Mouse (Mus musculus): ENCODE measurements around the gene Efhd2. TPM values are rescaled to one million over a fixed set of nuclear protein-coding genes. Genes with fewer than 3 reads are reported as not detected.

Efhd2 gene
- polyA plus RNA-seq (2015; fragmentation: Nextera tagmentation; extraction: Ambion mirVana), result 72.6 and 89.7 TPM in 2 replicates

- Histone ChIP-seq H3K4me1 (replicated peaks) (peaks cover 56% of the 10 kb centered on the region), H3K4me3 (replicated peaks) (peak within 1 kb of the TSS; percentile 68), H3K9me3 (no peaks in the 10 kb centered on the region), H3K9ac (replicated peaks) (peak within 1 kb of the TSS; percentile 85), H3K4me2 (replicated peaks) (peak within 1 kb of the TSS; percentile 94), H3K36me3 (0 out of 2 replicates have a peak, but pooled peaks cover 5% of the 10 kb centered on the region), H3K27ac (peak within 1 kb of the TSS; percentile 75), H3K27me3 (no peaks in the 10 kb centered on the region)
- peak; percentile 92 for ATAC-seq
- under 1% methylated on average over 68 of the region's 73 CpGs for WGBS
Observed at GRCm38 (mm10) chr4:141874601-141875460, at the start of gene Efhd2. Efhd2 (minus strand) TSS chr4:141874920.

- no peaks in the 10 kb centered on the region for H3K36me3 ChIP-seq
- H3K4me2 ChIP-seq (replicated peaks), result no peak overlapping the region
- H3K27me3 ChIP-seq, result no peaks in the 10 kb centered on the region
- H3K4me1 ChIP-seq (replicated peaks), result peaks cover under 1% of the 10 kb centered on the region; the same call in 1 of the 2 replicates
- H3K27ac ChIP-seq, result no peak overlapping the region
- no peaks in the 10 kb centered on the region for H3K9me3 ChIP-seq
- 92% methylated on average over 11 of the region's 11 CpGs for WGBS
- no peak overlapping the region for H3K4me3 ChIP-seq (replicated peaks)
- H3K9ac ChIP-seq (replicated peaks), result no peak overlapping the region
- no peak for ATAC-seq
Observed at GRCm38 (mm10) chr4:141923961-141924360, 49.2 kb upstream of the Efhd2 start.

- no peak overlapping the region; the same call in 1 of the 2 replicates for H3K27ac ChIP-seq
- H3K9me3 ChIP-seq, result no peaks in the 10 kb centered on the region
- H3K27me3 ChIP-seq, result no peaks in the 10 kb centered on the region
- WGBS, result 89% methylated on average over 10 of the region's 10 CpGs
- no peaks in the 10 kb centered on the region for H3K4me1 ChIP-seq (replicated peaks)
- no peaks in the 10 kb centered on the region for H3K36me3 ChIP-seq
- no peak overlapping the region for H3K9ac ChIP-seq (replicated peaks)
- no peak for ATAC-seq
- H3K4me3 ChIP-seq (replicated peaks), result no peak overlapping the region
- H3K4me2 ChIP-seq (replicated peaks), result no peak overlapping the region
Observed at GRCm38 (mm10) chr4:141920391-141920790, 45.7 kb upstream of the Efhd2 start.

- 70% methylated on average over 7 of the region's 7 CpGs for WGBS
- no peak overlapping the region for H3K27ac ChIP-seq
- H3K9me3 ChIP-seq, result no peaks in the 10 kb centered on the region
- no peak overlapping the region for H3K4me2 ChIP-seq (replicated peaks)
- H3K9ac ChIP-seq (replicated peaks), result no peak overlapping the region
- H3K36me3 ChIP-seq, result no peaks in the 10 kb centered on the region
- no peaks in the 10 kb centered on the region for H3K27me3 ChIP-seq
- H3K4me1 ChIP-seq (replicated peaks), result peaks cover 9% of the 10 kb centered on the region
- H3K4me3 ChIP-seq (replicated peaks), result no peak overlapping the region
- no peak for ATAC-seq
Observed at GRCm38 (mm10) chr4:141917735-141918419, 43.2 kb upstream of the Efhd2 start.

GRCm38 (mm10) chr4:141914040-141914439, 39.3 kb upstream of the Efhd2 start:
- Histone ChIP-seq H3K9ac (replicated peaks) (no peak overlapping the region), H3K27me3 (no peaks in the 10 kb centered on the region), H3K4me3 (replicated peaks) (no peak overlapping the region), H3K4me2 (replicated peaks) (no peak overlapping the region), H3K36me3 (no peaks in the 10 kb centered on the region), H3K4me1 (replicated peaks) (peaks cover 9% of the 10 kb centered on the region), H3K27ac (peak overlapping the region; percentile 35; the same call in 1 of the 2 replicates), H3K9me3 (no peaks in the 10 kb centered on the region)
- ATAC-seq, result no peak
- WGBS, result 33% methylated on average over 7 of the region's 7 CpGs

GRCm38 (mm10) chr4:141913201-141913993, 38.7 kb upstream of the Efhd2 start:
- WGBS, result 83% methylated on average over 13 of the region's 13 CpGs
- no peak for ATAC-seq
- no peaks in the 10 kb centered on the region for H3K27me3 ChIP-seq
- H3K4me3 ChIP-seq (replicated peaks), result no peak overlapping the region
- no peak overlapping the region for H3K4me2 ChIP-seq (replicated peaks)
- no peaks in the 10 kb centered on the region for H3K36me3 ChIP-seq
- H3K9ac ChIP-seq (replicated peaks), result no peak overlapping the region
- no peak overlapping the region for H3K27ac ChIP-seq
- H3K4me1 ChIP-seq (replicated peaks), result peaks cover 9% of the 10 kb centered on the region
- H3K9me3 ChIP-seq, result no peaks in the 10 kb centered on the region

- no peak overlapping the region for H3K4me3 ChIP-seq (replicated peaks)
- H3K27me3 ChIP-seq, result no peaks in the 10 kb centered on the region
- no peaks in the 10 kb centered on the region for H3K36me3 ChIP-seq
- H3K4me1 ChIP-seq (replicated peaks), result peaks cover 42% of the 10 kb centered on the region
- no peak overlapping the region for H3K4me2 ChIP-seq (replicated peaks)
- H3K9ac ChIP-seq (replicated peaks), result no peak overlapping the region
- 87% methylated on average over 9 of the region's 9 CpGs for WGBS
- no peak for ATAC-seq
- no peak overlapping the region for H3K27ac ChIP-seq
- H3K9me3 ChIP-seq, result no peaks in the 10 kb centered on the region
Observed at GRCm38 (mm10) chr4:141904710-141905109, 30.0 kb upstream of the Efhd2 start.

GRCm38 (mm10) chr4:141902479-141902858, 27.7 kb upstream of the Efhd2 start:
- 0 out of 2 replicates have a peak overlapping the region, but pooled peaks have one; percentile 26 for H3K4me2 ChIP-seq (replicated peaks)
- no peak overlapping the region for H3K9ac ChIP-seq (replicated peaks)
- H3K27me3 ChIP-seq, result no peaks in the 10 kb centered on the region
- peaks cover 65% of the 10 kb centered on the region for H3K4me1 ChIP-seq (replicated peaks)
- peak overlapping the region; percentile 96 for H3K27ac ChIP-seq
- 54% methylated on average over 8 of the region's 8 CpGs for WGBS
- no peak overlapping the region for H3K4me3 ChIP-seq (replicated peaks)
- no peaks in the 10 kb centered on the region for H3K9me3 ChIP-seq
- H3K36me3 ChIP-seq, result no peaks in the 10 kb centered on the region
- ATAC-seq, result peak; percentile 2; the same call in 1 of the 2 replicates

- Histone ChIP-seq H3K4me1 (replicated peaks) (peaks cover 70% of the 10 kb centered on the region), H3K27ac (peak overlapping the region; percentile 96), H3K27me3 (no peaks in the 10 kb centered on the region), H3K36me3 (no peaks in the 10 kb centered on the region), H3K9ac (replicated peaks) (peak overlapping the region; percentile 40), H3K4me2 (replicated peaks) (peak overlapping the region; percentile 26), H3K4me3 (replicated peaks) (no peak overlapping the region), H3K9me3 (no peaks in the 10 kb centered on the region)
- peak; percentile 91 for ATAC-seq
- 5% methylated on average over 17 of the region's 17 CpGs for WGBS
Observed at GRCm38 (mm10) chr4:141901711-141902478, 27.2 kb upstream of the Efhd2 start.

GRCm38 (mm10) chr4:141900421-141900820, 25.7 kb upstream of the Efhd2 start:
- H3K36me3 ChIP-seq, result no peaks in the 10 kb centered on the region
- no peak for ATAC-seq
- no peak overlapping the region for H3K4me2 ChIP-seq (replicated peaks)
- no peak overlapping the region for H3K4me3 ChIP-seq (replicated peaks)
- H3K27ac ChIP-seq, result peak overlapping the region; percentile 96
- H3K4me1 ChIP-seq (replicated peaks), result peaks cover 79% of the 10 kb centered on the region
- no peaks in the 10 kb centered on the region for H3K9me3 ChIP-seq
- 45% methylated on average over 11 of the region's 11 CpGs for WGBS
- no peak overlapping the region for H3K9ac ChIP-seq (replicated peaks)
- H3K27me3 ChIP-seq, result no peaks in the 10 kb centered on the region

GRCm38 (mm10) chr4:141899936-141900335, 25.2 kb upstream of the Efhd2 start:
- Histone ChIP-seq H3K27ac (peak overlapping the region; percentile 96), H3K27me3 (no peaks in the 10 kb centered on the region), H3K4me3 (replicated peaks) (no peak overlapping the region), H3K9me3 (no peaks in the 10 kb centered on the region), H3K4me1 (replicated peaks) (peaks cover 74% of the 10 kb centered on the region), H3K36me3 (no peaks in the 10 kb centered on the region), H3K4me2 (replicated peaks) (no peak overlapping the region), H3K9ac (replicated peaks) (0 out of 2 replicates have a peak overlapping the region, but pooled peaks have one; percentile 10)
- ATAC-seq, result peak; percentile 3; the same call in 1 of the 2 replicates
- under 1% methylated on average over 8 of the region's 8 CpGs for WGBS
